Mouse (Mus musculus) lung, adult 2 months (tissue): ENCODE results near the gene Smim20. TPM values are rescaled to one million over a fixed set of nuclear protein-coding genes. Genes with fewer than 3 reads are reported as not detected.

Source experiments
- DNase-seq: peaks from one replicate; pipeline ENCODE4 v3.0.0; 2022
- H3K4me1 ChIP-seq: fragments of 200-500 bp; 2 replicates; pipeline ENCODE4 v1.6.1; 2011; ENCODE audit warnings: low read length; ENCODE audit not compliant: control insufficient read depth, insufficient read depth
- H3K4me3 ChIP-seq: fragments of 200-500 bp; replicated peaks from 2 replicates; pipeline ENCODE3; 2011; ENCODE audit warnings: low read depth, mild to moderate bottlenecking, control low read depth, low read length; ENCODE audit errors: extremely low read depth
- CTCF ChIP-seq: fragments of 200-500 bp; IDR thresholded peaks from 2 replicates; pipeline ENCODE4 v1.5.1; 2011; ENCODE audit warnings: mild to moderate bottlenecking, low read length, control low read depth; ENCODE audit not compliant: insufficient read depth
- POLR2A ChIP-seq: fragments of 200-500 bp; IDR thresholded peaks from 2 replicates; pipeline ENCODE4 v1.6.1; 2011; ENCODE audit warnings: low read depth, mild to moderate bottlenecking, control low read depth, low read length, borderline replicate concordance; ENCODE audit errors: extremely low read depth
- WGBS: fragments of 180-500 bp; shearing (Covaris S2); methylation state at CpG from one replicate; pipeline ENCODE4 v1.1.7; 2018; 5-methylcytosine and 5-hydroxymethylcytosine counted together
- polyA plus RNA-seq: library from polyadenylated mRNA; depleted of rRNA; stranded (reverse); fragments of >200 nt; gene quantifications from 2 replicates; pipeline ENCODE4 v1.2.3, GENCODE M21; 2012

Gene Smim20
- polyA plus RNA-seq, 1 experiment = 49.9 TPM

- TF ChIP-seq CTCF (no peak), POLR2A (no peak)
- no peak overlapping the region for H3K4me3 ChIP-seq
- DNase-seq = no peak
- WGBS = 90% methylated on average over 7 of the region's 7 CpGs
- H3K4me1 ChIP-seq = no peaks in the 10 kb centered on the region
Observed at GRCm38 (mm10) chr5:53242865-53243499, 23.9 kb upstream of the Smim20 start.

- Histone ChIP-seq H3K4me1 (no peaks in the 10 kb centered on the region), H3K4me3 (peak overlapping the region; percentile 19)
- 47% methylated on average over 10 of the region's 10 CpGs for WGBS
- no peak for TF ChIP-seq CTCF
- no peak for TF ChIP-seq POLR2A
- no peak for DNase-seq
Observed at GRCm38 (mm10) chr5:53243933-53244332, 22.9 kb upstream of the Smim20 start.

DNA sequence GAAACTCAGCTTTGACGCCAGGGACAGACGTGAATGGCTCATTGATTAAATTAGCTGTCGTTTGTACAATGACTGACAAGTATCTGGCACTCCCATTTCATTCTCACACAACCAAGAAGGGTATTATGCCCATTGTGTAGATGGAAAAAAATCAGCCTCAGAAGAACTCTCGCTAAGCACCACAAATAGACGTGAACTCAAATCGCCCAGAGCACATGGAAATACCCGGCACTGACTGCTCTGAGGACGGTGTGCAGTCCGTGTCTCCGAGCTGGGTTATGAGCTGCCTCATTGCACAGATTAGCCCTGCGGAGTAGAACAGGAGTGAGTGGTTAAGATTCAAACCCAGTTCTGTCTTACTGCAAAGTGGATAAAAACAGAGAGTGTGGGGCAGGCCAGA, 18.4 kb upstream of the Smim20 start:
- DNase-seq = no peak
- Histone ChIP-seq H3K4me1 (no peaks in the 10 kb centered on the region), H3K4me3 (no peak overlapping the region)
- WGBS = 77% methylated on average over 11 of the region's 11 CpGs
- TF ChIP-seq POLR2A (no peak), CTCF (no peak)

- DNase-seq = no peak
- no peak overlapping the region for H3K4me3 ChIP-seq
- TF ChIP-seq POLR2A = no peak
- WGBS = 77% methylated on average over 4 of the region's 4 CpGs
- no peaks in the 10 kb centered on the region for H3K4me1 ChIP-seq
Observed at GRCm38 (mm10) chr5:53249431-53250061, 17.3 kb upstream of the Smim20 start.

GRCm38 (mm10) chr5:53254154-53254553, 12.7 kb upstream of the Smim20 start:
- WGBS = 85% methylated on average over 5 of the region's 5 CpGs
- H3K4me1 ChIP-seq = 0 out of 2 replicates have a peak, but pooled peaks cover 2% of the 10 kb centered on the region
- no peak for DNase-seq
- H3K4me3 ChIP-seq = no peak overlapping the region
- TF ChIP-seq CTCF (no peak), POLR2A (no peak)

DNA sequence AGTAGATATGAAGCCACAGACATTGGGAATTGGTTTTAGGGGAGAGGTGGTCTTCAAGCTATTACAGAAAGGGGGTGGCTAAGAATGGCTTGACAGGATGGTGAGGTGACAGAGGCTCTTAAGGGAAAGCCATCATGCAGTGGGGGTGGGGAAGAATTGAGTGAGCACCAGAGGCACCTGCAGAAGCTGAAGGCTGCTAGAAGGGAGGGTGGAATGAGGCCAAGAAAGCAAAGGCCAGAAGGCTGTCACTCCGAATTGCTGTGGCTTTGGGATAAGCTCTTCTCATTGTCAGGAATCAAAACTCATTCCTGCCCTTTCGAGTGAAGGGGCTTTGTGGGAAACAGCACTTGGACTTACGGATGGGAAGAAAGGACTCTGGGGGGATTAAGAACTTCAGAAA, 12.1 kb upstream of the Smim20 start:
- 73% methylated on average over 3 of the region's 3 CpGs for WGBS
- TF ChIP-seq POLR2A = no peak
- no peak for TF ChIP-seq CTCF
- no peak overlapping the region for H3K4me3 ChIP-seq
- DNase-seq = no peak
- 0 out of 2 replicates have a peak, but pooled peaks cover 2% of the 10 kb centered on the region for H3K4me1 ChIP-seq

DNA sequence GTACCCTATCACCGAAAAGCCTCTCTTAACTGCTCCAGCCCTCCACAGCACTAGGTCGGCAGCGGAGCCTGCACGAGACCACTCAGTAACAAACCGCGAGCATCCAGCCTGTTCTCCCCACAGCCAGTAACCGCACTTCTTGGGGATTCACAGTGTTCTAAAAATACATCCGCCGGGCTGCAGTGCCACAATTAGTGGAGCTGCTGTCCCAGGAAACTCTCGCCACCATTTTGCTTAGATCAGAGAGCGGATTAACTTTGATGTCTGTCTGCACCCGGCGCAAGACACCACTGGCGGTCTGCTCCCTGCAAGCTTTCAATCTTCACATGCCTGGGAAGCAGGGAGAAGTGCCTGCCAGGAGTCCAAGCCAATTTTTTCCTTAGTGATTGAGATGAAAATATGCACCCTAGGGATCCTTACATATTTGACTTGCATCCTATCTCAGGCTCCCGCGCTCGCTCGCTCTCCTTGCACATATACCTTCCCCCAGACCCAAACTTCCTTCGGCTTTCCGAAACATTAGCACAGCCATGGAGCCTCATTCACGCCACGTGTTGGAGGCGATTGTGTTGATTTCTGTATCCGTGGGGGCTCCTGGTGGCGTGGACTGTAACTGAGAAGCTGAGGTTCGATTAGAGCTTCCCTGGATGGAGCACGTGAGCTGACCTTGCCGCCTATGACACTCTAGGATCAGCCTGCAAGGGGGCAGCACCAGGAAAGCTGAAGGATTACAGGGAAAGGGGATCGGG, 8.7 kb upstream of the Smim20 start:
- Histone ChIP-seq H3K4me1 (0 out of 2 replicates have a peak, but pooled peaks cover 2% of the 10 kb centered on the region), H3K4me3 (no peak overlapping the region)
- peak; percentile 6 for DNase-seq
- no peak for TF ChIP-seq POLR2A
- TF ChIP-seq CTCF = no peak
- WGBS = 4% methylated on average over 29 of the region's 29 CpGs

GRCm38 (mm10) chr5:53259894-53260293, 7.0 kb upstream of the Smim20 start:
- 0 out of 2 replicates have a peak, but pooled peaks cover 2% of the 10 kb centered on the region for H3K4me1 ChIP-seq
- H3K4me3 ChIP-seq = no peak overlapping the region
- TF ChIP-seq POLR2A (no peak), CTCF (no peak)
- no peak for DNase-seq
- WGBS = 71% methylated on average over 5 of the region's 5 CpGs

DNA sequence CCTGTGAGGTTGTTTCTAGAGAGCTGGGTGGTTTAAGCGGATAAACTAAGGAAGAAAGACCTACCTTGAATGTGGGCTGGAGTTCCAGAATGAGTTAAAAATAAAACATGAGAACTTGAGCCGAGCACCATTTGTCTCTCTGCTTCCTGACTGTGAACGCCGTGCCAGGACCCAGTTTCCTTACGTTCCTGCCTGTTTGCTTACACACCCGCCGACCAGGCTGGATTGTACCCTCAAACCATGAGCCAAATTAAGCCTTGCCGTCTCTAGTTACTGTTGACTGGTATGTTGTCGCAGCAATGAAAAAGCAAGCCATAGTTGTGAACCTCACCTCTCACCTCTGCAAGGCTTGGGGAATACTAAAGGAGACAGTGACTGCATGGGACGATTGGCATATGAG, 4.9 kb upstream of the Smim20 start:
- Histone ChIP-seq H3K4me3 (no peak overlapping the region), H3K4me1 (0 out of 2 replicates have a peak, but pooled peaks cover 2% of the 10 kb centered on the region)
- DNase-seq = no peak
- TF ChIP-seq POLR2A = no peak
- TF ChIP-seq CTCF = no peak
- 48% methylated on average over 10 of the region's 10 CpGs for WGBS
